Mouse (Mus musculus) heart, embryonic 10.5 days (tissue): ENCODE data around the gene Nxnl2. TPM values are rescaled to one million over a fixed set of nuclear protein-coding genes. Genes with fewer than 3 reads are reported as not detected.
"Not testable (repeated sequence)": the region's sequence is repeated elsewhere in the genome, so short reads cannot be mapped to it uniquely, and the experiment has no call there.

ENCODE experiments used
- DNase-seq: peaks from one replicate; pipeline ENCODE4 v3.0.0-alpha.2; 2017; ENCODE audit warnings: low spot score
- H3K27ac ChIP-seq: fragments of 300-500 bp; sonication (generic); 2 replicates; pipeline ENCODE4 v1.5.1; 2016; ENCODE audit warnings: mild to moderate bottlenecking
- H3K27me3 ChIP-seq: fragments of 300-500 bp; sonication (generic); 2 replicates; pipeline ENCODE4 v1.6.1; 2016; ENCODE audit warnings: mild to moderate bottlenecking; ENCODE audit not compliant: poor library complexity, insufficient read depth, severe bottlenecking
- H3K36me3 ChIP-seq: fragments of 300-500 bp; sonication (generic); 2 replicates; pipeline ENCODE4 v1.6.1; 2016; ENCODE audit warnings: mild to moderate bottlenecking, moderate library complexity
- H3K4me1 ChIP-seq: fragments of 300-500 bp; sonication (generic); 2 replicates; pipeline ENCODE4 v1.6.1; 2016; ENCODE audit warnings: mild to moderate bottlenecking
- H3K4me3 ChIP-seq: fragments of 300-500 bp; sonication (generic); 2 replicates; pipeline ENCODE4 v1.5.1; 2016; ENCODE audit warnings: mild to moderate bottlenecking, moderate library complexity
- H3K9me3 ChIP-seq: fragments of 300-500 bp; sonication (generic); 2 replicates; pipeline ENCODE4 v1.6.1; 2016; ENCODE audit warnings: mild to moderate bottlenecking, moderate library complexity
- WGBS: fragments of 180-500 bp; shearing (Covaris S2); methylation state at CpG from one replicate; pipeline ENCODE4 v1.1.7; 2016; 5-methylcytosine and 5-hydroxymethylcytosine counted together
- polyA plus RNA-seq: library from polyadenylated mRNA; unstranded; fragments of >200 nt; fragmentation: Nextera tagmentation; extraction: Ambion mirVana; gene quantifications from 2 replicates; pipeline ENCODE4 v1.2.1, GENCODE M21; 2016

Gene Nxnl2
- polyA plus RNA-seq, 1 experiment from 2014 or later: 0.26 TPM

DNA sequence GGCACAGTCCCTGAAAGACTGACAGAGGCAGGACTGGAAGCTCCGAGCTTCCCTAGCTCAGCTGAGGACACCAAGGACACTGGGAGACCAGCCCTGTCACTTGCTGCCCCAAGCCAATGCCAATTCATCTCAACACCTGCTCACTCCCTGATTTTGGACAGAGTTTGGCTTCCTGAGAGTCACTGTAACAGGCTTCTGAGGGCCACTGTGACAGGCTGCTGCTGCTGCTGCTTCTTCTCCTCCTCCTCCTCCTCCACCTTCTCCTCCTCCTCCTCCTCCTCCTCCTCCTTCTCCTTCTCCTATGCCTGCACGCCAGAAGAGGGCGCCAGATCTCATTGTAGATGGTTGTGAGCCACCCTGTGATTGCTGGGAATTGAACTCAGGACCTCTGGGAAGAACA is 19.5 kb downstream of the Nxnl2 start:
- H3K4me3 ChIP-seq: no peak overlapping the region
- no peaks in the 10 kb centered on the region for H3K27me3 ChIP-seq
- no peaks in the 10 kb centered on the region for H3K36me3 ChIP-seq
- H3K27ac ChIP-seq: no peak overlapping the region
- no peaks in the 10 kb centered on the region; the same call in 1 of the 2 replicates for H3K4me1 ChIP-seq
- no peaks in the 10 kb centered on the region for H3K9me3 ChIP-seq
- DNase-seq: no peak
- WGBS: 56% methylated on average over 3 of the region's 3 CpGs

DNA sequence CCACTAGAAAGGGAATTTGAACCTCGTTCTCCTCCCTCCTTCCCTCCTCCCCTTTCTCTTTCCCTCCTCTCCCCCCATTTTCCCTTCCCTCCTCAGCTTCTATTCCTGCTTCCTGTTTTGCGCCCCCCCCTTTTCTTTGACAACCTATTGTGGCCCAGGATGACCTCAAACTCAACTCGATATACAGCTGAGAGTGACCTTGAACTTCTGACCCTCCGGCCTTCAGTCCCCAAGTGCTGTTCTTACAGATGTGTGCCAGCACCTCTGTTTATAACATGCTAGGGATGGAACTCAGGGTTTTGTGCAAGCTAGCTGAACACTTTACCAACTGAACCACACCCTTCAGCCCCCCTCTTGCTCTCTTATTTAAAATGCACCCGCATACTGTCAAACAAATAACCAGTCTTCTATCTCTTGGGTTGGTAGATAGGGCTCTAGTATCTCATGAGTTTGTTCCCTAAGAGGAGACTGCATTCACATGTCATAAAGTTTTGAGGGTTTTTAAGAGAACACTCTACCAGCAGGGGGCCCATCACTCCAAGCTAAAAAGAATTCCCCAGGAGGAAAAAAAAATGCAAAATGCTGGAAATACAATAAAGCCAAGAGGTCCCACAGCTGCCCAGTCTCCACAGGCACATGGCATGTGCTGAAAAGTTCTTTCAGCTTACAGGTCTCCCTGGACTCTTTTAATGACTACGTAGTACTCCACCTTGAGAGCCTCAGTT is 20.8 kb downstream of the Nxnl2 start:
- WGBS: 74% methylated on average over 6 of the region's 6 CpGs
- Histone ChIP-seq H3K4me1 (no peaks in the 10 kb centered on the region; the same call in 1 of the 2 replicates), H3K27ac (no peak overlapping the region), H3K27me3 (no peaks in the 10 kb centered on the region), H3K36me3 (no peaks in the 10 kb centered on the region), H3K4me3 (no peak overlapping the region), H3K9me3 (no peaks in the 10 kb centered on the region)
- no peak for DNase-seq

DNA sequence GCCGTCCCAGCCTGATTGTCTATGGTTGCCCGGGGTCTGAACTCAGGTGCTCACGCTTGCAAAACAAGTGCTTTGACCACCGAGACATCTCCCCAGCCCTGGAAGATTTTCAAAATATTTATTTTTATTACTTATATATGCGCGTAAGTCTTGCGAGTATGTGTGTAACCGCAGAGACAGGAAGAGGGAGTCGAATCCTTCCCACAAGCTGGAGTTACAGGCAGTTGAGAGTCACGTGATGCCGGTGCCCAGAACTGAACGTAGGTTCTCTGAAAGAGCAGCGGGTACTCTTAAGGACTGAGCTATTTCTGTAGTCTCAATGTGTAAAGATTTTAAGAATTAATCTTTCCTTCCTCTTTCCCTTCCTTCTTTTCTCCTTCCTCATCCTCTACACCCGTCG is 23.1 kb downstream of the Nxnl2 start:
- no peak for DNase-seq
- 86% methylated on average over 15 of the region's 15 CpGs for WGBS
- Histone ChIP-seq H3K36me3 (no peaks in the 10 kb centered on the region), H3K27ac (no peak overlapping the region), H3K9me3 (no peaks in the 10 kb centered on the region), H3K4me1 (no peaks in the 10 kb centered on the region; the same call in 1 of the 2 replicates), H3K4me3 (no peak overlapping the region), H3K27me3 (no peaks in the 10 kb centered on the region)

DNA sequence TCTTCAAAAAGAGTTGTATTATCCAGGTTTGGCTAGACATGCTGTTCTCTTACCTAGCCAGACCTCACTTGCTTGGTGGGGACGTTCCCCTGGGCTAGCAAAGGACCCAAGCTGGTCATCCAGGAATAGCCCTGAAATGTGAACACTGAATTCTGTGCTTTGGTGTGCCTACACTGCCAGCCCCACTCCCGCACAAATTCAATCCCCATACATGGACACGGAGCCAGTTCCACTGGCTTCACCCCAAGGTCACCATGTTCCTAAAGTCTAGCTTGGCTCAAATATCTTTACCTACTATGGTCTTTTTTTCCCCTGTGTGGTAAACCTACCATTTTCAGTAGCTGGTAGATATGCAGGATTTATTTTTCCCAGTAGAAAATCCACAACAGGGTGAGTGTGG is 26.9 kb downstream of the Nxnl2 start:
- Histone ChIP-seq H3K4me3 (no peak overlapping the region), H3K9me3 (no peaks in the 10 kb centered on the region), H3K27ac (no peak overlapping the region), H3K36me3 (no peaks in the 10 kb centered on the region), H3K4me1 (no peaks in the 10 kb centered on the region), H3K27me3 (no peaks in the 10 kb centered on the region)
- DNase-seq: no peak
- 78% methylated on average over 3 of the region's 3 CpGs for WGBS

DNA sequence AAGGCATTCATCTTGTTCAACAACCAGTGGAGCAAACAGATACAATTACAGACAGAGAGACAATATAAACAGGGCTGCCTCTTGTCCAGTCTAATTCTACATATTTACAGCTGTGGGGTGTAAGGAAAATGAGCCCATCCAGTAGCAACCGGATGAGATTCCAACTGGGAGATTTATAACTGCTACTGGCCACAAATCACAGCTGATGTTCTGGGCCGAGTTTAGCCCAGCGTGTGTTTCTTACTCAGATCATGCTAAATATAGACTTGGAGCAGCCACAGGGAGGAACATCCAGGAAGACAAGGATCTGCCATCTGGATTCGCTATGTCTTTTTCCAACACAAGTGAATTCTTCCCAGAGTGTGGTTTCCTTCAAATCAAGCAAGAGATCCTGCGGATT is 27.4 kb downstream of the Nxnl2 start:
- Histone ChIP-seq H3K9me3 (no peaks in the 10 kb centered on the region), H3K27me3 (no peaks in the 10 kb centered on the region), H3K4me1 (no peaks in the 10 kb centered on the region), H3K27ac (no peak overlapping the region), H3K36me3 (no peaks in the 10 kb centered on the region), H3K4me3 (no peak overlapping the region)
- no peak for DNase-seq
- WGBS: 59% methylated on average over 5 of the region's 5 CpGs

DNA sequence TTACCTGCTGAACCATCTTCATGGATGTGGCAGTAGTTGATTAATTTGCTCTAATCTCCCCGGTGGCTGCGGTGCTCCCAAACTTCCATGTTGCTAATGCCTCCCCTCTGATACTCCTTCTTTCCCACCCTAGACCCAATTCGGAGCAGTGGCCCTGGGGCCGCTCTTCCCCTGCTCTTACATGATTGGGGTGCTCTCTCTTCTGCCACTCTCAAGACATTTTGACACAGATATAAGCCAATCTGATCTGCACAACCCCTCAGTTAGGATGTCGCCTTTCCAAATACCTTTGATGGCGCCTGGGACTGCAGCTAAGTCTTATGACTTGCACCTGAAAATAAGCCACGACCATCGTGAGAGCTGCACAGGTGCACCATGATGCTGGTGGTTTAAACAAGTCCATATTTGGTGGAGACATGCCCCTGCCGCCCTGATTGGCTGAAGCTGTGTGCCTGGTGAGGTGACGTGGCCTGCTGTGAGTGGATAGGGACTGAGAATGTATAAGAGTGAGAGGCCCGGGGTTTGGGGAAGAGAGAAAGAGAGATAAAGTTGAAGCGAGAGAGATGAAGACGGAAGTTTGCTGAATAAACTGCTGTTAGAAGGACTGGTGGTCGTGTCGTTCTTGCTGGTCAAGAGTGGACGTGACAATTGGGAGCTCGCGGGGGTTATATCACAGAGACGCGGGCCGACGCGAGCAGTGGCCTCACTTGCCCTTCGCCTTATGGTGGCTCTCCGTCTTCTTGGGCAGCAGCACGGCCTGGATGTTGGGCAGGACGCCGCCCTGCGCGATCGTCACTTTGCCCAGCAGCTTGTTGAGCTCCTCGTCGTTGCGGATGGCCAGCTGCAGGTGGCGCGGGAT is 31.4 kb downstream of the Nxnl2 start:
- H3K4me1 ChIP-seq, H3K27me3 ChIP-seq, H3K9me3 ChIP-seq, H3K36me3 ChIP-seq, DNase-seq, H3K27ac ChIP-seq: not testable (repeated sequence)
- 47% methylated on average over 26 of the region's 36 CpGs for WGBS
- peak overlapping the region; percentile 49 for H3K4me3 ChIP-seq

DNA sequence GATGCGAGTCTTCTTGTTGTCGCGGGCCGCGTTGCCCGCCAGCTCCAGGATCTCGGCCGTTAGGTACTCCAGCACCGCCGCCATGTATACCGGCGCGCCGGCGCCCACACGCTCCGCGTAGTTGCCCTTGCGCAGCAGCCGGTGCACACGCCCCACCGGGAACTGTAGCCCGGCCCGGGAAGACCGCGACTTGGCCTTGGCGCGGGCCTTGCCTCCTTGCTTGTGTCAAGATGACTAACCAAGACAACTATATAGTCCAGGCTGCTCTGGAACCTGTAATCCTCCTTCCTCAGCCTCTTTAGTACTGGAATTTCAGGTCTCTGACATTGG is 32.0 kb downstream of the Nxnl2 start:
- not testable (repeated sequence) for H3K27me3 ChIP-seq, H3K36me3 ChIP-seq, DNase-seq, H3K27ac ChIP-seq, H3K4me1 ChIP-seq, H3K9me3 ChIP-seq
- peak overlapping the region; percentile 49 for H3K4me3 ChIP-seq
- 11% methylated on average over 26 of the region's 28 CpGs for WGBS

DNA sequence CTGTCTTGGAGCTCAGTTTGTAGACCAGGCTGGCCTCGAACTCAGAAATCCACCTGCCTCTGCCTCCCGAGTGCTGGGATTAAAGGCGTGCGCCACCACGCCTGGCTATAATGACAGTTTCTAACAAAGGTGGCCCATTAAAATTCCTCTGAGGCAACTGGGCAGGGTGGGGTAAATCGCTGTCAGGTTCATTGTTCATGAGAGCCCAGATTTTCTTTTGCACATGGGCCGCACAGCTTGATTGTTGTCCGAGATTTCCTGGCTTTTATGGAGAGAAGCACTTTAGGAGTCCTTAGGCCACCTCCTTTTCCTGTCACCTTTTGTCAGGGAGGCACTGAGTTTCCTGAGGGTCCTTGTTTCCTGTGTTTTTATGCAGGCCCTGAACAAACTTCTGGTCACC is 32.6 kb downstream of the Nxnl2 start:
- 86% methylated on average over 8 of the region's 8 CpGs for WGBS
- H3K4me1 ChIP-seq: peaks cover 6% of the 10 kb centered on the region
- H3K4me3 ChIP-seq: no peak overlapping the region
- H3K36me3 ChIP-seq: no peaks in the 10 kb centered on the region
- DNase-seq: no peak
- no peaks in the 10 kb centered on the region for H3K27me3 ChIP-seq
- no peaks in the 10 kb centered on the region for H3K9me3 ChIP-seq
- H3K27ac ChIP-seq: no peak overlapping the region

DNA sequence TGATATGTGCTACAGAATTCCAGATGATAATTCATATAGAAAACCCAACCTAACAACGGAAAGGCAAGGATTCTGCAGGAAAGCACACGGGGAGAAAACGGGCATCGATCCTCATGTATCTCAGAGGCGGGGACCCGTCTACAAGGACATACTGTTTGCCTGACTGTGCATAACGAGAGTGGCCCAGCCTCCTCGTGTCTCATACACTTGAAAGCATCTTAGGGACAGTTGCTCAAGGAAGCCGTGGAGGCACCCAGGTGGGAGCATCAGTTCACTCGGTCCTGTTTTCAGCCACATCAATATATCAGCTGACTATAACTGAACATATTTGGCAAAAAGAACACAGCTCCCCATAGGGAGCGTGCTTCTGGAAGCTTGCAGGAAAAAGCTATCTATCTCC is 33.3 kb downstream of the Nxnl2 start:
- H3K27ac ChIP-seq, DNase-seq, H3K9me3 ChIP-seq, H3K4me3 ChIP-seq, H3K27me3 ChIP-seq, H3K36me3 ChIP-seq: not testable (repeated sequence)
- 88% methylated on average over 11 of the region's 11 CpGs for WGBS
- H3K4me1 ChIP-seq: peaks cover 12% of the 10 kb centered on the region

DNA sequence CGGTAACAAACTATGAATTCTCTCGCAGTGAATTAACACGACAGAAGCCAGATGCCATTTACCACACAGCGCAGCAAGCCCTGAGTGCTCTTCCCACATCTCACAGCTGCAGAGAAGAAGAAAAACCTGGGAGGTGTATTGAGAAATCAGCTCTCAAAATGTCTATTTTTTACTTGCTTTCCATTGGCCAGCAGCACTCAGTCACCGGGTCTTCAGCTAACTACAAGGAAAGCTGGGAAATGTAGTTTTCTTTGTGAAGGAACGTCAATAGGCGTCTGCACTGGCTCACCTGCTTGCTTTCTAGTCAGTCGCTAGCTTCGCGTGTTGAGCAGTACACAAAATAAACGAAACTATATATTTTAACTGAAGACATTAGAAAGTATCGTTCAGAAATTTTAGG is 37.1 kb downstream of the Nxnl2 start:
- DNase-seq: no peak
- Histone ChIP-seq H3K36me3 (no peaks in the 10 kb centered on the region), H3K4me3 (no peak overlapping the region), H3K4me1 (peaks cover 12% of the 10 kb centered on the region), H3K9me3 (no peaks in the 10 kb centered on the region), H3K27me3 (no peaks in the 10 kb centered on the region), H3K27ac (no peak overlapping the region)
- WGBS: 71% methylated on average over 12 of the region's 12 CpGs

DNA sequence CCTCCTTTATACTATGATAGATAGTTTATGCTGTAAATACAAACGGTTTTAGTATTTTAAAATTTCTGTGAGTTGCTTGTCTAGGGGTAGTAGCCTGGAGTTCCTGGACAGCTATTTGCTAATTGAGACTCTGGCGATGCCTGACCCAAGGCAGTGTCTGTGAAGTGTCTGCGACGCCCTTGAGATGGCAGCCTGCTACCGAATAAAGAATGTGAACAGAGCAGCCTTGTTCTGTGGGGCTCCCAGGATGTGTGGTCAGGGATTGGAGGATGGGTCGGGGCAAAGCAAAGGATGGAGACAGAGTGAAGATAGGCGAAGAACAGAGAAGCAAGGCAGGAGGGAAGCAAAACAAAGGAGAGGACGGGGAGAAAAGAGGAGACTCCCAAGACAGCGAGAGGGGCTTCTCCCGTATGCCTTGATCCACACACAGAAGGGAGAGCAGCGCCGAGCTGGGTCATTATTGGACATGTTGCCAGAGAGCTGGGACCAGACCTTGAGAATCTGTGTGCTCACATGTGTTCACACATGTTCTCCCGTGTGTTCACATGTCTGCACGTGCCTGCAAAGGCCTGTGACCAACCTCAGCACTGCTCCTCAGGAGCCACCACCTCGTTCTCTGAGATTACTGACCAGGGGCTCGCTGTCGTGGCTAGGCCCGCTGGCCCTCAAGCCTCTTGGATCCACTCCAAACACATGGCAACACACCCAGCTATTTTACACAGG is 37.7 kb downstream of the Nxnl2 start:
- DNase-seq: peak; percentile 89

DNA sequence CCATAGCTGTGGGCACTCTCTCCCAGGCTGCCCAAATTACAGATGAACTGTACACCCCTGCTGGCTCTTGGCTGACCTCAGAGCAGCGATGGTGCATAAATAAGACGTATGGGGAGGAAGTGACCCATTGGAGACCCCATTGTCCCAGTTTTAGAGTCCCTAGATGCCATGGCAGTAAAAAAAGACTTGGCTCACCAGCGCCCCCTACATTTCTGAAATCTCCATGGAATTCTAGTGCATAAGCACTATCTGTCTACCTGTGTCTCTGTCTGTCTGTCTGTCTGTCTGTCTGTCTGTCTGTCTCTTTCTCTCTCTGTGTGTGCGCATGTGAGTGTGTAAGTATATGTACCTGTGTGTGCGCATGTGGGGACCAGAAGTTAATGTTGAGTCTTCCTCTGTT is 39.8 kb downstream of the Nxnl2 start:
- H3K27me3 ChIP-seq: no peaks in the 10 kb centered on the region
- H3K36me3 ChIP-seq: no peaks in the 10 kb centered on the region
- H3K9me3 ChIP-seq: no peaks in the 10 kb centered on the region
- no peak overlapping the region for H3K27ac ChIP-seq
- no peak for DNase-seq
- H3K4me1 ChIP-seq: peaks cover 12% of the 10 kb centered on the region
- 71% methylated on average over 5 of the region's 5 CpGs for WGBS
- no peak overlapping the region for H3K4me3 ChIP-seq

More for the DNA sequence above, 37.7 kb downstream of the Nxnl2 start:
- no peaks in the 10 kb centered on the region for H3K27me3 ChIP-seq
- H3K9me3 ChIP-seq: no peaks in the 10 kb centered on the region
- H3K4me1 ChIP-seq: peaks cover 12% of the 10 kb centered on the region
- H3K36me3 ChIP-seq: no peaks in the 10 kb centered on the region
- 56% methylated on average over 18 of the region's 18 CpGs for WGBS
- peak overlapping the region; percentile 59 for H3K27ac ChIP-seq
- H3K4me3 ChIP-seq: no peak overlapping the region

DNA sequence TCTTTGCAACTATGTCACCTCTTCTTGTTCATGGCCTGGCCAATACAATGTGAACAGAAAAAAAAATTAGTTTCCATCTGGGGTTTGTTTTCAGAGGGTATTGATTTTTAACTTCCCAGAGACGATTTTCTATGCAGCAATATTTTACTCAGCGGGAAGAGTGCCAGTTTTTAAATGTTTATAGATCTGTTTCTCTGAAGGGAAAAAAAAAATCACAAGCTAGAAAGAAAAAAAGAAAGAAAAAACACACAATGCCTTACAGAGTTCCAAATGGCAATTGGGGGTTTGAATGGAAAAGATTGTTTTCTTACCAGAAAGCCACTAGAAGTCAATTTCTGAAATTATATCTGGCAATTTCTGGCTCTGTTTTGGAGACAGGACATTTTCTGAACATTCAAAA is 43.9 kb downstream of the Nxnl2 start:
- no peaks in the 10 kb centered on the region for H3K9me3 ChIP-seq
- H3K36me3 ChIP-seq: no peaks in the 10 kb centered on the region
- H3K4me3 ChIP-seq: no peak overlapping the region
- WGBS: 81% methylated on average over 2 of the region's 2 CpGs
- H3K27me3 ChIP-seq: no peaks in the 10 kb centered on the region
- no peaks in the 10 kb centered on the region for H3K4me1 ChIP-seq
- no peak for DNase-seq
- H3K27ac ChIP-seq: no peak overlapping the region
